7 mouse cellular contexts compared by ENCODE assay signal in genomic region chr11:102228191-102228545, GRCm38 (mm10). TPM values are rescaled to one million over a fixed set of nuclear protein-coding genes. Genes with fewer than 3 reads are reported as not detected.
A peak's percentile ranks its signal among the peaks of the same experiment; 100 is the strongest.
DNase-seq lines count a peak whose midpoint lies in the region; ATAC-seq and TF ChIP-seq lines count a peak whose summit lies in the region.

No protein-coding gene starts in this region.

- TF ChIP-seq POLR2A in lung, adult 2 months (IDR thresholded peaks at IDR 0.05; ENCODE audit: borderline replicate concordance, extremely low read depth, low read depth, low read length) = no peak
- TF ChIP-seq POLR2A in small intestine, adult 2 months (IDR thresholded peaks at IDR 0.05; ENCODE audit: low read depth, low read length) = no peak

- TF ChIP-seq CTCF in lung, adult 2 months (IDR thresholded peaks at IDR 0.05; ENCODE audit: insufficient read depth, low read length) = no peak
- TF ChIP-seq CTCF in small intestine, adult 2 months (IDR thresholded peaks at IDR 0.05; ENCODE audit: extremely low read depth, insufficient read length, insufficient replicate concordance, low read depth, low read length) = no peak

- no peaks in the 10 kb centered on the region for H3K9me3 ChIP-seq in forebrain, embryonic 12.5 days
- no peaks in the 10 kb centered on the region for H3K9me3 ChIP-seq in limb, embryonic 11.5 days (ENCODE audit: control insufficient read depth, low read length)

- peak overlapping the region; percentile 94 for H3K27ac ChIP-seq in forebrain, embryonic 12.5 days
- no peak overlapping the region for H3K27ac ChIP-seq in limb, embryonic 11.5 days (replicated peaks; ENCODE audit: low read depth, low read length)
- H3K27ac ChIP-seq in small intestine, adult 2 months (ENCODE audit: insufficient read depth, low read depth, low read length) = no peak overlapping the region

- peak overlapping the region; percentile 91 for H3K9ac ChIP-seq in forebrain, embryonic 12.5 days
- H3K9ac ChIP-seq in limb, embryonic 11.5 days (ENCODE audit: low read length) = no peak overlapping the region

- no peaks in the 10 kb centered on the region; the same call in 1 of the 2 replicates for H3K36me3 ChIP-seq in forebrain, embryonic 12.5 days (replicated peaks)
- H3K36me3 ChIP-seq in limb, embryonic 11.5 days (ENCODE audit: control insufficient read depth, insufficient read depth, low read length) = no peaks in the 10 kb centered on the region
- H3K36me3 ChIP-seq in small intestine, adult 2 months (ENCODE audit: control insufficient read depth, insufficient read depth, low read length) = no peaks in the 10 kb centered on the region

- peaks cover 20% of the 10 kb centered on the region; the same call in 1 of the 2 replicates for H3K27me3 ChIP-seq in forebrain, embryonic 12.5 days
- H3K27me3 ChIP-seq in limb, embryonic 11.5 days (ENCODE audit: control insufficient read depth, insufficient read depth, low read length) = peaks cover 5% of the 10 kb centered on the region; the same call in 1 of the 2 replicates
- no peaks in the 10 kb centered on the region for H3K27me3 ChIP-seq in small intestine, adult 2 months (ENCODE audit: control insufficient read depth, insufficient read depth, low read length)

- WGBS in lung, adult 2 months = 32% methylated on average over 9 of the region's 9 CpGs
- WGBS in forebrain, embryonic 12.5 days = 12% methylated on average over 9 of the region's 9 CpGs
- 42% methylated on average over 9 of the region's 9 CpGs for WGBS in limb, embryonic 11.5 days
- WGBS in small intestine, adult 2 months = 59% methylated on average over 9 of the region's 9 CpGs

- H3K4me3 ChIP-seq in lung, adult 2 months (replicated peaks; ENCODE audit: extremely low read depth, low read depth, low read length) = peak overlapping the region; percentile 8
- peak overlapping the region; percentile 91 for H3K4me3 ChIP-seq in forebrain, embryonic 12.5 days (replicated peaks)
- no peak overlapping the region for H3K4me3 ChIP-seq in limb, embryonic 11.5 days (ENCODE audit: low read depth, low read length)
- peak overlapping the region; percentile 7; the same call in 1 of the 2 replicates for H3K4me3 ChIP-seq in small intestine, adult 2 months (ENCODE audit: low read depth, low read length)

- peak; percentile 10; the same call in 1 of the 2 replicates for ATAC-seq in forebrain, embryonic 12.5 days (ENCODE audit: low FRiP score)
- no peak for ATAC-seq in limb, embryonic 11.5 days (ENCODE audit: insufficient number of reproducible peaks, low FRiP score, low TSS enrichment, low read depth)

- H3K4me2 ChIP-seq in forebrain, embryonic 12.5 days = peak overlapping the region; percentile 84
- H3K4me2 ChIP-seq in limb, embryonic 11.5 days (ENCODE audit: low read depth, severe bottlenecking) = peak overlapping the region; percentile 75

- peaks cover 42% of the 10 kb centered on the region for H3K4me1 ChIP-seq in lung, adult 2 months (ENCODE audit: control insufficient read depth, insufficient read depth, low read length)
- H3K4me1 ChIP-seq in forebrain, embryonic 12.5 days = peaks cover 60% of the 10 kb centered on the region
- H3K4me1 ChIP-seq in limb, embryonic 11.5 days (ENCODE audit: control insufficient read depth, insufficient read depth, low read length) = peaks cover 33% of the 10 kb centered on the region
- peaks cover 10% of the 10 kb centered on the region; the same call in 1 of the 2 replicates for H3K4me1 ChIP-seq in small intestine, adult 2 months (ENCODE audit: control insufficient read depth, insufficient read depth, insufficient read length, low read length)

- no peak for DNase-seq in lung, adult 2 months
- no peak for DNase-seq in lung, postnatal 4 days
- no peak for DNase-seq in limb, embryonic 11.5 days (ENCODE audit: low spot score)
- no peak for DNase-seq in layer of hippocampus, adult 9-10 months (ENCODE audit: low spot score)
- DNase-seq in kidney, postnatal 25 days = no peak

RNA-seq across cellular contexts. Expression of gene Hdac5, which starts 1.8 kb away (rescaled TPM):
- polyA plus RNA-seq in lung, adult 2 months (2012; rRNA removed) = 140 and 160 TPM in 2 replicates
- polyA plus RNA-seq in forebrain, embryonic 12.5 days (2016; fragmentation: Nextera tagmentation; extraction: Ambion mirVana) = 68.8 and 70.6 TPM in 2 replicates
- polyA plus RNA-seq in limb, embryonic 11.5 days (2014; fragmentation: Nextera tagmentation; extraction: Ambion mirVana) = 21.3 and 24.0 TPM in 2 replicates
- 82.5 and 102 TPM in 2 replicates for polyA plus RNA-seq in small intestine, adult 2 months (2012; rRNA removed)

RNA-seq across cellular contexts. Expression of gene BC030867, which starts 20.5 kb away (rescaled TPM):
- 0.65 and 0.68 TPM in 2 replicates for polyA plus RNA-seq in lung, adult 2 months (2012; rRNA removed)
- polyA plus RNA-seq in forebrain, embryonic 12.5 days (2016; fragmentation: Nextera tagmentation; extraction: Ambion mirVana) = 18.5 and 19.4 TPM in 2 replicates
- polyA plus RNA-seq in limb, embryonic 11.5 days (2014; fragmentation: Nextera tagmentation; extraction: Ambion mirVana) = 26.9 and 27.8 TPM in 2 replicates
- 2.4 and 5.2 TPM in 2 replicates for polyA plus RNA-seq in small intestine, adult 2 months (2012; rRNA removed)

RNA-seq across cellular contexts. Expression of gene G6pc3, which starts 38.7 kb away (rescaled TPM):
- polyA plus RNA-seq in lung, adult 2 months (2012; rRNA removed) = 74.4 and 82.5 TPM in 2 replicates
- polyA plus RNA-seq in forebrain, embryonic 12.5 days (2016; fragmentation: Nextera tagmentation; extraction: Ambion mirVana) = 26.6 and 28.3 TPM in 2 replicates
- 39.8 and 41.9 TPM in 2 replicates for polyA plus RNA-seq in limb, embryonic 11.5 days (2014; fragmentation: Nextera tagmentation; extraction: Ambion mirVana)
- 41.0 and 53.8 TPM in 2 replicates for polyA plus RNA-seq in small intestine, adult 2 months (2012; rRNA removed)

RNA-seq across cellular contexts. Expression of gene Asb16, which starts 40.4 kb away (rescaled TPM):
- 0.15 and 1.8 TPM in 2 replicates for polyA plus RNA-seq in lung, adult 2 months (2012; rRNA removed)
- not detected in 2 replicates for polyA plus RNA-seq in forebrain, embryonic 12.5 days (2016; fragmentation: Nextera tagmentation; extraction: Ambion mirVana)
- polyA plus RNA-seq in limb, embryonic 11.5 days (2014; fragmentation: Nextera tagmentation; extraction: Ambion mirVana) = 0.13 and 0.33 TPM in 2 replicates
- 0.29 and 1.8 TPM in 2 replicates for polyA plus RNA-seq in small intestine, adult 2 months (2012; rRNA removed)

RNA-seq across cellular contexts. Expression of gene Lsm12, which starts 43.1 kb away (rescaled TPM):
- 20.8 and 30.6 TPM in 2 replicates for polyA plus RNA-seq in lung, adult 2 months (2012; rRNA removed)
- polyA plus RNA-seq in forebrain, embryonic 12.5 days (2016; fragmentation: Nextera tagmentation; extraction: Ambion mirVana) = 136 and 139 TPM in 2 replicates
- polyA plus RNA-seq in limb, embryonic 11.5 days (2014; fragmentation: Nextera tagmentation; extraction: Ambion mirVana) = 74.5 and 88.5 TPM in 2 replicates
- 8.3 and 18.7 TPM in 2 replicates for polyA plus RNA-seq in small intestine, adult 2 months (2012; rRNA removed)
